In genomic region chr4:138310311-138310910, GRCm38 (mm10) we compare ENCODE assay signal across 26 mouse cellular contexts. TPM values are rescaled to one million over a fixed set of nuclear protein-coding genes. Genes with fewer than 3 reads are reported as not detected.
"Had no signal": no experiment of that assay in that cellular context is flagged by ENCODE, and none has a peak within 500 bp of the region (broad histone marks: within the 10 kb centered on the region; RNA-seq: fewer than 3 reads in every experiment).

No protein-coding gene starts in this region.

- H3K27ac ChIP-seq: gastrocnemius, adult 2 months; heart, adult 2 months; hindbrain, embryonic 10.5 days; hindbrain, embryonic 12.5 days; hindbrain, embryonic 14.5 days; kidney, embryonic 15.5 days; kidney, postnatal 0 days; layer of hippocampus, adult 2 months; left cerebral cortex, adult 2 months; limb, embryonic 10.5 days; limb, embryonic 12.5 days; liver, embryonic 13.5 days had no signal

- H3K27me3 ChIP-seq: hindbrain, embryonic 12.5 days; kidney, embryonic 15.5 days; limb, embryonic 12.5 days; liver, embryonic 13.5 days had no signal

- DNase-seq: gastrocnemius, adult 2 months; gastrocnemius, postnatal 10 days; gastrocnemius, postnatal 25 days; heart, adult 2 months; heart, postnatal 10 days; heart, postnatal 4 days; kidney, adult 18-20 months; kidney, adult 8-10 months; kidney, postnatal 14 days; kidney, postnatal 4 days; liver; liver, embryonic 13.5 days had no signal

- ATAC-seq: hindbrain, embryonic 16.5 days; inflammation-experienced regulatory T-cells, adult 6 months; intestine, embryonic 16.5 days had no signal

- H3K9ac ChIP-seq: hindbrain, embryonic 12.5 days; hindbrain, embryonic 14.5 days; kidney, embryonic 15.5 days; limb, embryonic 12.5 days; liver, embryonic 13.5 days had no signal

- H3K9me3 ChIP-seq: hindbrain, embryonic 10.5 days; hindbrain, embryonic 12.5 days; kidney, embryonic 15.5 days; limb, embryonic 10.5 days; limb, embryonic 12.5 days; liver, embryonic 13.5 days had no signal

- H3K4me2 ChIP-seq: heart, embryonic 11.5 days; hindbrain, embryonic 12.5 days; hindbrain, embryonic 14.5 days; kidney, embryonic 15.5 days; limb, embryonic 12.5 days; liver, embryonic 11.5 days; liver, embryonic 13.5 days had no signal

- H3K4me3 ChIP-seq: gastrocnemius, adult 2 months; heart, adult 2 months; hindbrain, embryonic 10.5 days; hindbrain, embryonic 12.5 days; kidney, embryonic 15.5 days; layer of hippocampus, adult 2 months; left cerebral cortex, adult 2 months; limb, embryonic 10.5 days; limb, embryonic 12.5 days; liver, embryonic 13.5 days had no signal

RNA-seq across cellular contexts. Expression of gene Cda, which starts 57.4 kb away (rescaled TPM):
- polyA plus RNA-seq: inflammation-experienced regulatory T-cells, adult 6 months had no signal
